Mouse (Mus musculus): ENCODE measurements around the gene Kri1. TPM values are rescaled to one million over a fixed set of nuclear protein-coding genes. Genes with fewer than 3 reads are reported as not detected.

Gene Kri1
- total RNA-seq, 1 experiment, result 81.6 TPM

DNA sequence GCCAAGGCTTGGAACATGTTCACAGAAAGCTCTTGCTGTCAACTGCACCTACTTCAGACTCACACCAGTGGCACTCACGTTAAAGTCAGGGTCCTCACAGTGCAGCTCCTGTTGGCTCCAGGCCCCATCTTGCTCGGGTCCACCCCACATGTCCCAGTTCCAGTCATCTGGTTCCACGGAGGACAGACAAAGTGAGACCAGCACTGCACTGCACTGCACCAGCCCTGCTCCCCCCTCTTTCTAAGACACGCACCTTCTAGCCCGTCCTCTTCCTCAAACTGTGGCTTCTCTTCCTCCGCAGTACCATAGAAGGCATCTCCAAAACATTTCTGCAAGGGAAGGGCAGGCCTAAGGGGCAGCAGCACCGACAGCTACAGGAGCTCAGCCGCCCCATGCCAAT is 11.5 kb downstream of the Kri1 start:
- in situ Hi-C loops (cut with MboI; ENCODE audit: low sequenced_read_pairs in 2 of 2, unreplicated experiment in 2 of 2), result no loop called here
- Histone ChIP-seq H3K36me3 (ENCODE audit: control insufficient read depth, insufficient read depth, low read length, poor library complexity, severe bottlenecking) (peaks cover 90% of the 10 kb centered on the region), H3K9me3 (ENCODE audit: control insufficient read depth, insufficient read depth, low read depth, low read length) (no peaks in the 10 kb centered on the region), H3K4me1 (ENCODE audit: control insufficient read depth in 2 of 2, insufficient read depth in 2 of 2, low read length in 2 of 2, poor library complexity in 1 of 2) (peaks cover 0 to 4% of the 10 kb centered on the region in 2 experiments; a peak in 1 of 4 replicates), H3K9ac (ENCODE audit: insufficient read depth, low read depth, low read length, poor library complexity, severe bottlenecking) (no peak overlapping the region), H3K4me3 (ENCODE audit: insufficient read depth in 1 of 2, low read depth in 1 of 2, low read length in 2 of 2, poor library complexity in 1 of 2, severe bottlenecking in 1 of 2) (no peak overlapping the region), H3K27ac (ENCODE audit: insufficient read depth, low read depth, low read length, poor library complexity, severe bottlenecking) (no peak overlapping the region)
- TF ChIP-seq ZC3H11A (IDR thresholded peaks at IDR 0.05; ENCODE audit: borderline replicate concordance, low read depth, low read length) (no peak), HCFC1 (IDR thresholded peaks at IDR 0.05; ENCODE audit: borderline replicate concordance, insufficient read depth, low read length) (no peak), CHD2 (IDR thresholded peaks at IDR 0.05; ENCODE audit: low read depth, low read length) (no peak), ZNF384 (IDR thresholded peaks at IDR 0.05; ENCODE audit: low read depth, low read length) (no peak), MAFK (IDR thresholded peaks at IDR 0.05; ENCODE audit: insufficient read depth, low read depth, low read length) (no peak)
- DNase-seq (ENCODE audit: low read depth, low spot score), result no peak

DNA sequence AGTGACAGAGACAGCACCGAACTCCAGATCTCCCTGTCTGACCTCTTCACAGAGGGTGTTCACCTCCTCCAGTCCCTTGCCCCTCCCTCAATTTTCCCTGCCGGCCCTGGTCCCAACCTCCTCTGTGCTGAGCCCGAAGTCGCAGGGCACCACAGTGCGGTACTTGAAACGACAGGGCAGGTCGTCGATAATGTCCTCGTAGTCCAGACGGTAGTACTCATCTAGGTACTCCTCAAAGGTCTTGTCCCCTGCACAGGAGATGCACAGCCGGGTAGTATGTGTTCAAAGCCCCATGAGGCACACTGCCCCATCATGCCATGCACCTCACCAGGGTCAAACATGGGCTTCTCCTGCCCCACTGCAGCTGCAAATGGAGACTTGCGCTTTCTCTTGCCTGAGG is 12.0 kb downstream of the Kri1 start:
- TF ChIP-seq ZNF384 (IDR thresholded peaks at IDR 0.05; ENCODE audit: low read depth, low read length) (no peak), HCFC1 (IDR thresholded peaks at IDR 0.05; ENCODE audit: borderline replicate concordance, insufficient read depth, low read length) (no peak), ZC3H11A (IDR thresholded peaks at IDR 0.05; ENCODE audit: borderline replicate concordance, low read depth, low read length) (no peak), MAFK (IDR thresholded peaks at IDR 0.05; ENCODE audit: insufficient read depth, low read depth, low read length) (no peak), CHD2 (IDR thresholded peaks at IDR 0.05; ENCODE audit: low read depth, low read length) (no peak)
- peaks cover 0 to 4% of the 10 kb centered on the region in 2 experiments; a peak in 1 of 4 replicates for H3K4me1 ChIP-seq (ENCODE audit: control insufficient read depth in 2 of 2, insufficient read depth in 2 of 2, low read length in 2 of 2, poor library complexity in 1 of 2)
- DNase-seq (ENCODE audit: low read depth, low spot score), result no peak
- H3K9ac ChIP-seq (ENCODE audit: insufficient read depth, low read depth, low read length, poor library complexity, severe bottlenecking), result no peak overlapping the region
- peaks cover 90% of the 10 kb centered on the region for H3K36me3 ChIP-seq (ENCODE audit: control insufficient read depth, insufficient read depth, low read length, poor library complexity, severe bottlenecking)
- in situ Hi-C loops (cut with MboI; ENCODE audit: low sequenced_read_pairs in 2 of 2, unreplicated experiment in 2 of 2), result no loop called here
- H3K27ac ChIP-seq (ENCODE audit: insufficient read depth, low read depth, low read length, poor library complexity, severe bottlenecking), result no peak overlapping the region
- no peak overlapping the region for H3K4me3 ChIP-seq (ENCODE audit: insufficient read depth in 1 of 2, low read depth in 1 of 2, low read length in 2 of 2, poor library complexity in 1 of 2, severe bottlenecking in 1 of 2)
- H3K9me3 ChIP-seq (ENCODE audit: control insufficient read depth, insufficient read depth, low read depth, low read length), result no peaks in the 10 kb centered on the region

DNA sequence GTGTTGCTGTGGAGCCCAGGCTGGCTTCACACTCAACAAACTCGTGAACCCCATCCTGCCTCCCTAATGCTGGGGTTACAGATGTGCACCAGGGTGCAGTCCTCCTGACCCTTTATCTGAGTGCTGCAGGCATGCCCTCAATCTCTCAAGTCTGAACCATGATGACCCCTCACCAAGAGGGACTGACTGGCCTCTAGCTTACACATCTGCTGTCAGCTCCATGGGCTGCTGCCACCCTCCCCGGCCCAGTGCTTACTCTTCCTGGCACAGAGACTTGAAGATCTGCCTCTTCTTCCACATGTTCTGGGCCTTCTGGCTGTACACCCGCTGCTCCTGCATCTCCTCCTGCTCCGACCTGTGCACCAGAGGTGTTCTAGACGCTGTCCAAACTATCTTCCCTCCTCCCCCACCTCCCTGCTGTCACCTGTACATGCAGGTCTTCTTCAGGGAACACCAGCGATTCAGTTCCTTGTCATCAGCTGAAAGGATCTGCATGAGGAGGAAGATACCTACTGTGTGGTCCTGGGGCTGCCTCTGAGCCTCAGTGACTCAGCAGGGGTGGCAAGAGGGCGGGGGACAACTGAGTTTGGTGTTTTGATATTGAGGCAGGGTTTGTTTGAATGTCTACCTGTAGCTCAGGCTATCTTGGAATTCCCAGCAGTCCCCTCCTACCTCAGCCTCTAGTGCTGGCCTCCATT is 12.6 kb downstream of the Kri1 start:
- no peak overlapping the region for H3K4me3 ChIP-seq (ENCODE audit: insufficient read depth in 1 of 2, low read depth in 1 of 2, low read length in 2 of 2, poor library complexity in 1 of 2, severe bottlenecking in 1 of 2)
- in situ Hi-C loops (cut with MboI; ENCODE audit: low sequenced_read_pairs in 2 of 2, unreplicated experiment in 2 of 2), result no loop called here
- no peak overlapping the region for H3K9ac ChIP-seq (ENCODE audit: insufficient read depth, low read depth, low read length, poor library complexity, severe bottlenecking)
- TF ChIP-seq ZC3H11A (IDR thresholded peaks at IDR 0.05; ENCODE audit: borderline replicate concordance, low read depth, low read length), result no peak
- TF ChIP-seq MAFK (IDR thresholded peaks at IDR 0.05; ENCODE audit: insufficient read depth, low read depth, low read length), result no peak
- no peak for TF ChIP-seq HCFC1 (IDR thresholded peaks at IDR 0.05; ENCODE audit: borderline replicate concordance, insufficient read depth, low read length)
- TF ChIP-seq ZNF384 (IDR thresholded peaks at IDR 0.05; ENCODE audit: low read depth, low read length), result no peak
- no peak for TF ChIP-seq CHD2 (IDR thresholded peaks at IDR 0.05; ENCODE audit: low read depth, low read length)
- H3K27ac ChIP-seq (ENCODE audit: insufficient read depth, low read depth, low read length, poor library complexity, severe bottlenecking), result no peak overlapping the region
- peaks cover 0 to 4% of the 10 kb centered on the region in 2 experiments; a peak in 1 of 4 replicates for H3K4me1 ChIP-seq (ENCODE audit: control insufficient read depth in 2 of 2, insufficient read depth in 2 of 2, low read length in 2 of 2, poor library complexity in 1 of 2)
- no peaks in the 10 kb centered on the region for H3K9me3 ChIP-seq (ENCODE audit: control insufficient read depth, insufficient read depth, low read depth, low read length)
- DNase-seq (ENCODE audit: low read depth, low spot score), result no peak
- peaks cover 92% of the 10 kb centered on the region for H3K36me3 ChIP-seq (ENCODE audit: control insufficient read depth, insufficient read depth, low read length, poor library complexity, severe bottlenecking)

DNA sequence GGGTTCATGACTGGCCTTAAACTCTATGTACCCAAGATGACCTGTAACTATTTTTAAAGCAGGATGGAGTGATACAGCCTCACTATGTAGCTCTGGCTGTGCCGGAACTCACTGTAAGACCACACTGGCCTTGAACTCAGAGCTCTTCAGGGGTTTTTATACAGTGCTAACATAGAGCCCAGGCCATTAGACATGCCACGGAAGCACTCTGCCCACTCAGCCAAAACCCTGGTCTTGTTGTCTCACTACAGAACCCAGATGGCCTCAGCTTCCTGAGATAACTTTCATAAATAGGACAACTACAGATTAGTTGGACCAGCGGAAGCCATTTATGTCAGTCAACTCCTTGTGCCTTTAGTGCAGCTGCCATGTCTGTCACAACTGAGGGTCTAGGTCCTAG is 13.4 kb downstream of the Kri1 start:
- Histone ChIP-seq H3K9ac (ENCODE audit: insufficient read depth, low read depth, low read length, poor library complexity, severe bottlenecking) (no peak overlapping the region), H3K27ac (ENCODE audit: insufficient read depth, low read depth, low read length, poor library complexity, severe bottlenecking) (no peak overlapping the region), H3K4me1 (ENCODE audit: control insufficient read depth in 2 of 2, insufficient read depth in 2 of 2, low read length in 2 of 2, poor library complexity in 1 of 2) (0 out of 4 replicates have a peak, but pooled peaks cover 0 to 2% of the 10 kb centered on the region in 2 experiments), H3K4me3 (ENCODE audit: insufficient read depth in 1 of 2, low read depth in 1 of 2, low read length in 2 of 2, poor library complexity in 1 of 2, severe bottlenecking in 1 of 2) (no peak overlapping the region), H3K9me3 (ENCODE audit: control insufficient read depth, insufficient read depth, low read depth, low read length) (no peaks in the 10 kb centered on the region), H3K36me3 (ENCODE audit: control insufficient read depth, insufficient read depth, low read length, poor library complexity, severe bottlenecking) (peaks cover 89% of the 10 kb centered on the region)
- TF ChIP-seq ZC3H11A (IDR thresholded peaks at IDR 0.05; ENCODE audit: borderline replicate concordance, low read depth, low read length) (no peak), MAFK (IDR thresholded peaks at IDR 0.05; ENCODE audit: insufficient read depth, low read depth, low read length) (no peak), CHD2 (IDR thresholded peaks at IDR 0.05; ENCODE audit: low read depth, low read length) (no peak), ZNF384 (IDR thresholded peaks at IDR 0.05; ENCODE audit: low read depth, low read length) (no peak), HCFC1 (IDR thresholded peaks at IDR 0.05; ENCODE audit: borderline replicate concordance, insufficient read depth, low read length) (no peak)
- no peak for DNase-seq (ENCODE audit: low read depth, low spot score)
- in situ Hi-C loops (cut with MboI; ENCODE audit: low sequenced_read_pairs in 2 of 2, unreplicated experiment in 2 of 2), result no loop called here
